Mouse (Mus musculus) right cerebral cortex, adult 2 months (tissue): Measurements from ENCODE around the gene Flcn.

Experiments
- DNase-seq, 2 experiments: peaks; one replicate each; pipeline ENCODE4 v3.0.0; 2021 to 2022; ENCODE audit warnings: low spot score in 2 of 2

Flcn gene

DNA sequence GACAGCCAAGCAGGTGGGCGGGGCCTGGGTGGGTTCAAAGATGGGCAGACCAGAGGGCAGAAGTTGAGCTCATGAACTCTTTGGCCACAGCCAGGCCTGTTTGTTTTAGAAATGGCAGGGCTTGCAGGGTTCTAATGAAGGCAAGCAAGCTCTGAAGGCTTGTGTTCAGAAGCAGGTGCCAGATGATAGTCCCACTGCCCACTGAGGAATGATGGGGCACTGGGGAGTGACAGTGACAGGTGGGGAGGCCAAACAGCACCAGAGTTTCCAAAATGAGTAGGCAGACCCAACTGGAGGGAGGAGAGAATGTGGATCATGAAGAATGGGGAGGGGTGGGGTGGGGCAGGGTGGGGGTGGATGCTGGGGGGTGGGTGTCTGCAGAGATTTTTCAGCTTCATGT lies 4.6 kb downstream of the Flcn start:
- no peak for DNase-seq

DNA sequence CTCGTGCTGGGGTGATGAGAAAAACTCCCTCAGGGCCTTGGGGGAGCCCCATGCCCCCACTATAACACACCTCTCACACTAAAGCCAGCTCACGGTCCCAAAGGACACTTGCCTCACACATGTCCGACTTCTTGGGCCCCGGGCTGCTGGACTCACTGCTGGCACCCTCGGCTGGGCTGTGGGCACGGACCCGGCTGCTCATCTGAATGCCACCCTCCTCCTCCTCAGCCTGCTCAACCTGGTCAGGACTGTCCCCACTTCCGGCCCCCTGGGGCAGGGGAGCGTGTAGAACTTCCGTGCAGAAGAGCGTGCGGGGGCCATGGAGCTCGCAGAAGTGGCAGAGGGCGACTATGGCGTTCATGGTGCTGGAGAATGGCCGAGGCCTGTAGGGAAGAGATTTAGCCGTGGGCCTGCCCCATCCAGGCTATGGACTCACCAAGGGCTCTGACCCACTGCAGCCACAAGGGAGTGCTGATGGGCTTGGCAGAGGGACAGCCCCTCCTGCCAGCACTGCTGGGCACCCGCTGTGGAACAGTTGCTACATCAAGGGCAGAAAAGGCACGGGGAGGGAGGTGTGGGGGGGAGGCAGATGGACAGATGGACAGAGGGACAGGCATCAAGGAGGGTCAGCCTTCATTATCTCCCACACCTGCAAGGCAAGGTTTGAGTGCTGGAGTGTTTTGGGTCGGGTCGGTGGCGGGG lies 5.3 kb downstream of the Flcn start:
- no peak for DNase-seq

DNA sequence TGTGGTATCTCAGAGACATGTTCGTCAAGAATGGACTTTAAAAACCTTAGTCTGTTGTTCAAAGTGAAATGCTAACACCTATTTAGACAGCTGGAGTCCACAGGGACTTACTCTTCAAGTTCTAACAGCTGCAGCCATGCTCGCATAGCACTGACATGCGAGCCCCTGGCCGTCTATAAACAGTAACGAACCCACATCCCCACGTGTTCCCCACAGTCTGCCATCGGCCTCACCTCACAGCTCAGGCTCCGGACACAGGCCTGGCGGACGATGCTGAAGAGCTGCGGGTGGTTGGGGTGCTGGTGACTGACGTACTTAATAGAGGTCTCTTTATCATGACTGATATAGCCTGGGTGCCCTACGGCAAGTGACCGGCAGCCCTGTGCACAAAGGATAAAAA lies 6.3 kb downstream of the Flcn start:
- no peak for DNase-seq

DNA sequence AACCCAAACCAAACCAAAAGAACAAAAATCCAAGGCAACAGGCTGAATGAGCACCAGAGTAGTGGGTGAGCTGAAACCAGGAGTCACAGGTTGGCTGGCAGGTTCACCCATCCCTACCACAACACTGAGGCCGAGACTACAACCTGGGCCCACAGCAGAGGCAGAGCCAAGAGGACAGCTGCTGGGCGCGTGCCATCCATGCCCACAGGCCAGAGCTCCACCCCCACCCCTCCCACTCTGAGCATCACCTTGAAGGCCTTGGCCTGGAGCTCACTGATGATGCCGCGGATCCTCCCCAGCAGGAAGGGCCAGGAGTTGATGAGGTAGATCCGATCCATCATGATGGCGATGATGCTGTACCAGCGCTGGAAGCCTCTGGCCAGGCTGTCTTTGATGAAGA lies 7.9 kb downstream of the Flcn start:
- no peak for DNase-seq

DNA sequence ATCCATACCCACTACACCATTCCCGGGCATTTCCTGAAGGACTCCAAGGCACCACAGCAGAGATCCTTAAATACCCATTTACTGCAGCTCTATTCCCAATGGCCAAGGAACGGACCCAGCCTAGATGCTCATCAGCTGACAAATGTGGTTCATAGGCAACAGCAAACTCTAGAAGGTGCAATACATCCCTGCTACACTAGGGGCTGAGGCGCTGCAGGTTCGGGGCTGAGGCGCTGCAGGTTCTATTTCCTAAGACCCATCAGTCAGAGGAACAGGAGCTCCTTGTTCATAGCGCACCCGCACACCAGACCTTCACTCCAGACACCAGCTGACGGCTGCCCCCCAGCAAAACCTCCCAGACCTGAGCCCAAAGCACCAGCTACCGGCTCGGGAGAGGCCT lies 9.4 kb downstream of the Flcn start:
- DNase-seq, result no peak

DNA sequence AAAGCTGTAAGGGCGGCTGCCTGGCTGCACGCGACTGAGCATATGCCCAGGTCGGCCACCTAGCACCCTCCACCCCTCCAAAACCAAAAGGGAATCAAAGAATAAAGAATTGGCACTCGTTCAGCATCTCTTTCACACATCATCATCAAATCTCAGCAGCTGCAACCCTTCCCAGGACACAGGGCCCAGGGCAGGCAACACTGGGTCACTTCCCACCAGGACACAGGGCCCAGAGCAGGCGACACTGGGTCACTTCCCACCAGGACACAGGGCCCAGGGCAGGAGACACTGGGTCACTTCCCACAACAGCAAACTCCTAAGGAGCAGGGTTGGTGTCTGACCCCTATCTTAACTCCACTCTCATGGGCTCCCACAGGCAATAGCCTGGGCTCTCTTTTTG lies 16.4 kb downstream of the Flcn start:
- DNase-seq, result no peak

DNA sequence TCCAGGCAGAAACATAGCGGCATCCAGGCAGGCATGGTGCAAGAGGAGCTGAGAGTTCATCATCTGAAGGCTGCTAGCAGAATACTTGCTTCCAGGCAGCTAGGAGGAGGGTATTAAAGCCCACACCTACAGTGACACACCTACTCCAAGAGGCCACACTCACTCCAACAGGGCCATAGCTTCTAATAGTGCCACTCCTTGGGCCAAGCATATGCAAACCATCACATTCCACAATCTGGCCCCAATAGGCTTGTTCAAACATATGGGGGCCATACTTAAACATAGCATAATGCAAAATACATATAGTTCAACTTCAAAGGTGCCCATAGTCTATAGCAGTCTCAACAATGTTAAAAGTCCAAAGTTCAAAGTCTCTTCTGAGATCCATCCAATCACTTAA lies 20.5 kb downstream of the Flcn start:
- DNase-seq, result no peak

DNA sequence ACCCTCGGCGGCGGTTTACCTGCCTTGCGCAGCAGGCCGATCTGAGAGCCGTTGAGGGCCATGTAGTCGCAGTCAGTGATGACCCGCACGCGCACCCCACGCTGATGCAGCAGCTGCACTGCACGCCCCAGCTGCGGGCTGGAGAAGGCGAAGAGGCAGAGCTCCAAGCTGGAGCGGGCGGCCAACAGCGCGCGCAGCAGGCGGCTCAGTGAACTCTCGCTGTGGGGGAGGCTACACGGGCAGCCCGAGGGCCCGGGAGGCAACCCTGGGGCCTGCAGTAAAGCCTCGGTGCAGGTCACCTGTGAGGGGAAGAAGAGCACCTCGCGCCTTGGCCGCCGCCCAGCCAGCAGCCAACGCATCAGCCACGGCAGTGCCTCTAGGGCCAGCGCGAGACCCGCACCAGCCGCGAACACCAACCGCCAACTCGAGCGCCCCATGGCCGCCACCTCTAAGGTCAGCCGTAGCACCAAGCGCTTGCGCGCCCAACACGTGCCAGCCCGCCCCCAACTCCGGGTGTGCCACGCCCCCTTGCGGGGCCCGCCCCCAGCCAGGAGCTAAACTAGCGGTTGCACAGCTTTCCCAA lies 22.5 kb downstream of the Flcn start, which contains the start of gene Pld6:
TSS of gene Pld6 (minus strand) at position 447 of the 583 bp plus-strand sequence.
- DNase-seq, result peak; percentile 26 to 39

DNA sequence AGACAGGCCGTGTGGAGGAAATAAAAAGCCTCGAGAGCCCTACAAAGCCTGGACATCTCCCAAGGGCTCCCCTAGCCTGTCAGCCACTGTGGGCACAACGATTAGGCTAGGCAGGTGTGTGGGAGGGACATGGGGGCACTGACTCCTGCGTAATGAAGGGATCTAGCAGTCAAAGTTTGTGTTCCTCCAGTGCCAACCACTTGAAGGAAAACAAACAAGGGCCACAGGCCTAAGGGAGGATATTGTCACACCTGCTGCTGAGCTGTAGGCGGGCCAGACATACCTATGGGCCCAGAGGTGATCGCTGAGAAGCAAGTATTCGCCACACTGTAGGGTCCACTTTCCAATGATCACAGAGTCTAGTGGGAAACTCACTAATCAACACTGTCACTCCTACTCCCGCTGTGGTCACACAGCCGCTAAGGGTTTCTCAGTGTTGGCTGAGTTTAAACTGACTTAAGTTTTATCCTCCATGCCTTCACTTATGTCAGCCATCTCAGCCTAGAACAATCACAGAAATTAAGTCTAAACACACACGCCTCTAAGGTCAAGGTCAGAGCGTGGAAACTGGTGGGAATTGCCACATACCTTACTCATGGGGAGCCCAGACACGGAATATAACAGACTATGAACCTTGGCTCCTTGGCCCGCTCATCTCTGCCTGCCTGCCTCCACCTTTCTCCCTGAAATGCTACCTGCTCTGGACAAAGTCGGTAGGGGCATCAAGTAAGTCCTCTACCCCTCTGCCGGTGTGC lies 23.2 kb downstream of the Flcn start:
- no peak for DNase-seq

DNA sequence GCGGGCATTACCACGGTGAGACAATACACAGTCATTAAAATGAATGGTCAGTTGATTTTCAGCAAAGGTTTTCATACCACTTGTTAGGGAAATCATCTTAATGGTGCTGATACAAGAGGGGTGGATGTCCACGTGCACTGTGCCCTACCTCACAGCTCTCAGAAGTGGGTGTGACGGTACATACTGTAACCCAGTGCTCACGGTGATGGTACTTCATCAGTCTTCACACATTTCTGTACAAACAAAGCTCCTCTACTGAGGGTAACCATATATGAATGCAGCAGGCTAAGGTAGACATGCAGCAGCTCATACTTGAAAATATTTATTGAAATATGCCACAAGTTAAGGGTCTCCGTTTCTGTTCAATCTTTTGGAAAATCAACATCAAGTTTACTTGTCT lies 26.2 kb downstream of the Flcn start:
- DNase-seq, result no peak

DNA sequence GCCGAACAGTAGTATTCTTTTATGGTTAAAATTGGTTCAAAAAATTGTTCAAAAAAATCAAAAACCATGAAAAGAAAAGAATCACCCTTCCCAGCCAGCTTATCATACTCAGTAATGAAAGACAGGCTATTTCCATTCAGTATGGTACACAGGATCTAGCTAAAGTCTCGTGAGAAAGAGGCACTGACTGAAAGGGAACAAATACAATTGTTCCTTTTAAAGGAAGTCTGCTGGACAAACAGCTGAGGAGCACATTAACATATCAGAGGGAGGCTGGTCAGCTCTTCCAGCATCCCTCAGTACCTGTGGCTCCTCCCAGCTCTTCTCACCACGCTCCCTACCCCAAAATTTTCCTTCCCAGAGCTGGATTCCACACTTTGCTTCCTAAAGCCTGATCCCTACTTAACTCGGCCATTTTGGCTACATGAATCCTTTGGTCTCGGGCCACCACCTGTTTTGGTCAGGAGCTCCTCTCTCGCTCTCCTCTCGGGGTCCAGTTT lies 27.7 kb downstream of the Flcn start:
- DNase-seq, result no peak

DNA sequence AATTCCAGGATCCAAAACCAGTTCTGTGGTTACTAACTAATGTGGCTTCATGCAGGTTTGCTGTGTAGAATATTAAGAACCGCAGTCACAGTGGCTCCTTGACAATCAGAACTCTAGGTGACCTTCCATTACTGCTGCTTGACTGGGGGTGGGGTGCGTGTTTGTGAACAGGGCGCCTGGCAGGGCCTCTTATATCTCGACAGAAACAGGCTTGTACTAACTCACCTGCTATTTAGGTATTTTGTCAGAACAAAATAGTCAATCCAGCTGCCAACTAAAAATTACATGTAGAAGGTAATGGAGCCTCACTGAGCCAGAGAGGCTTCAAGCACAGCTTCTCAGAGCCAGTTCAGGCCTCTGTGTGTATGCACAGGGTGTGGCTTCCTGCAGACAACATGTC lies 29.6 kb downstream of the Flcn start:
- no peak for DNase-seq

DNA sequence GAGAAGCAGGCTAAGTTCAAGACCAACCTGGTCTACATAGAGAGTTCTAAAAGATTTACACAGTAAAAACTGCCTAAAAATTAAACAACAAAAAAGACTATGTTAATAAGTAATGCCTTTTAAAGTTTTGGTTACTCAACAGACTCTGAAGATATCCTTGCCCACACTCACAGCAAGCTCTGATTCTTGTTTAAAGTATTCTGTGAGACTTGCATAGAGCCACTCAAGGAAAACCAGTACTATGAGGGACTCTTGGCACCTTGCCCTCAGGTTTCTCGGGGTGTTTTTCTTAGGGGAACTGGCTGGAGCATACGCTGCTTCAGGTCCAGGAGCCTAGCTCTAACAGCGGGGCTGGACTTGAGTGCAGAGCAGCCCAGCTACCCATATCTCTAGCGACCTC lies 30.4 kb downstream of the Flcn start:
- no peak for DNase-seq

DNA sequence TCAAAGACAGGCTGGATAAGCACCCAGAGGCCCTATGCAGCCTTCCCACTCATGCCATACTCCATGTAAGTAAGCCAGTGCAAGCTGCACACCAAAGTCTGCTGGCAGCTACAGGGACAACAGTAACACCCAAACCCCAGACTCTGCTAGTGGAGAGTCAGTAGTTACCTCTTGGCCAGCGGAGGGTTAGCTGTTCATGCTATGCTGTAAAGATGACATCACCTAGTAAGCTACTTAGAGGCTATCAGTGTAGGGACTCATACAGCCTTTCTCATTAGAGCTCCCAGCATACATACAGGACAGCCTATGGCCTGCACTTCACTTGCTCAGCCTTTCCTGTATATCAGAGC lies 31.0 kb downstream of the Flcn start:
- DNase-seq, result no peak

DNA sequence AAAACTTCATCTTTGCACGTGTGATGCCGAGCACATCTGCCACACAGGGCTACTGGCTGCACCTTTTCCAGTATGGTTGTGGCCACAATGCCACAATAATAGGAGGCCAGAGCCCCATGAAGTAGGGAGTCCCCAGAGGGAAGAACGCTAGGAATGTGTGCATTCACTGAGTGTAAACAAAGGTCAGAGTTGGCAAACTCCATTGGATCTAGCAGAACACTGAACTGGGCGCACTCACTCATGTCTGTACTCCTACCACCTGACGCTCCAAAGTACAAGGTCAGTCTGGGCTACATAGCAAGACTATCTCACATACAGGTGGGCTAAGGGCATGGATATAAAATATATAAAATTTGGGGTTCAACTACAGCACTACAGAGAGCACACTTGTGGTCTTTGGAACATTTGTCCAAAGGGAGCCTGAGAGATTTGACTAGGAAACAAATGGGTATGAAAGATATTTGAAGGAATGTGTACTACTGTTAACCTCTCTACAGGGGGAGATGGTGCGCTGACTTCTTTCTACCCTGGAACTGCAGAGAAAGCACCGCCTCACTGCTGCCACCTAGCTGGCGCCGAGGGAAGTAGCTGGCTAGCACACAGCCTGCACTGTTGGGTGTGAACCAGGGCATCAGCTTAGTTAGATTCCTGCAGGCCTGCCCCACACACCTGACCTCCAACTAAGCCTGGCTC lies 31.5 kb downstream of the Flcn start:
- peak; percentile 64 to 65 for DNase-seq

DNA sequence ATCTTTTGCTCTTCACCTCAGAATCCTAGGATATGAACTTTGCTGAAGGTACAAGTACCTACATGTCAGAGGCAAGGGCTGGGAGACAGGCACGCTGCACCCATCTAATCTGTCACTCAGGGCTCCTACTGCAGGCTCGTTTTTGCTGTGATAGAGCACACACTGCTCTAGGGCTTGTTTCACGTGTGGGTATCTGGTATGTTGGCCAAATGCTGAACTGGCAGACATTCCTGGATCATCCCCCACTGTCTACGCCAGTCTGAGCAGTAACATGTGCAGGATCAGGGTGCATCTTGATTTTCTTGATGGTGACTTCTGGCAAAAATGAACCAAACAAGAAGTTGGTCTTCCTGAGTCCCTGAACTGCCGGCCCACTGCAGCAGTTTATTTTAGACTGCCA lies 32.6 kb downstream of the Flcn start:
- no peak for DNase-seq

DNA sequence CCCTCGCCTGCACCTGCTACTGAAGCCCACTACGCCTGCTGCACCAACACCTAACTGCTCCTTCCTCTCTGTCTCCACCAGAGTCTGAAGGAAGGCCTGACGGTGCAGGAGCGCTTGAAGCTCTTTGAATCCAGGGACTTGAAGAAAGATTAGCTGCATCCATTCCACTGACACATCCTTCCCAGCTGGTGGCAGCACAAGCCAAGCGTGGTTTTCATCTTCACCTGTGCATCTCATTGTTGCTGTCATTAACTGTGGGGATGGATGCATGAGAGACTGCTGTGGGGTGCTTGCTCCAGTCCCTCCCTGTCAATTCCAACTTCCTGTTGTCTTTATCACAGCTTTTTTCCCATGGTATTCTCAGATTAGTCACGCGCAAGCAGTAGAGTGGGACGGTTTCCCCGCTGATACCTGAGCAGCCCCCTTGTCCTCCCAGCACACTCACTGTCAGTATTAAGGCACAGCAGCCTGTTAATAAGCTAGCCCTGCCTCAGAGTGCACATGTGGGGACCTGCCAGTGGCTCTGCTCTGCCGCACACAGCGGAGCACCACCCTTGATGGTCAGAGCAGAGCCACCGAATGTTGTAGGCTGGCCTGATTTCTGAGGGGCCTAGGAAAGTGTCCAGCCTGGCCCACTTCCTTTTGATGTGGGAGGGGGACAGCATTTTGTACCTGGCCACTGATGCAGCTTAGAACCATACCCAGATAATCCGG lies 34.2 kb downstream of the Flcn start:
- no peak for DNase-seq

DNA sequence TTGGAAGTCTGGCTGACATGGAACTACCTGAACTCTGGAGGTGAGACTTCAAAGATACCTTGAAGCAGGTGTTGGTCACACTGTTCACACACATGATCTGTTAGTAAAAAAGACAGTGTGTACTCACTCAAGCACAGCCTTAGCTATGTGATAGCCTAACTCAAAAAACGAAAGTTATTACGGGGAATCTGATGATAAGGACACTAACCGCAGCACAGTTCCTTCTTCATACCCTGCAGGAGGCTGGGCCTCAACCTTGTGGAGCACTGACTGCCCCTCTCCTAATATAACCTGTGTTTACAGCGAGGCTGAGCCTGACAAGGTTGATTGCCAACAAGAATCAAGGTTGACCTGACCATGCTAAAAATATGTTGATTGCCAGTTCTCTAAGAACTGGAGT lies 35.3 kb downstream of the Flcn start:
- DNase-seq, result no peak

DNA sequence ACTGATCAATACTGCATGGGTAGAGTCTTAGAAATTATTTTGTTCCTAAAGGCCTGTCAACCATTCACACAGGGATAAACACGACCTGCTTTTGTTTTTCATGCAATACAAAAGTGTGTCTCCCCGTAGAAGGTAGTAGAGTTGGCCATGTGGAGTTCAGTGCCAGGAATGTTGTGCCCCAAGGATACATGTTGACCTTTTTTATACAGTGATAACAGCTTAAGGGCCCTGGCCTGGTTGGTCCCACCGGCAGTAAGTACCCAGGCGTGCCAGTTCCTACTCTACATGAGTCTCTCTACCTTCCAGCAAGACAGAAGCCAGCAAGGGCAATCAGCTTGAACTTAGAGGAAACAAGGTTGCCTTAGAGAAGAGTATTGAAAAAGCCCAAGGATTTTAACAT lies 36.9 kb downstream of the Flcn start:
- no peak for DNase-seq

DNA sequence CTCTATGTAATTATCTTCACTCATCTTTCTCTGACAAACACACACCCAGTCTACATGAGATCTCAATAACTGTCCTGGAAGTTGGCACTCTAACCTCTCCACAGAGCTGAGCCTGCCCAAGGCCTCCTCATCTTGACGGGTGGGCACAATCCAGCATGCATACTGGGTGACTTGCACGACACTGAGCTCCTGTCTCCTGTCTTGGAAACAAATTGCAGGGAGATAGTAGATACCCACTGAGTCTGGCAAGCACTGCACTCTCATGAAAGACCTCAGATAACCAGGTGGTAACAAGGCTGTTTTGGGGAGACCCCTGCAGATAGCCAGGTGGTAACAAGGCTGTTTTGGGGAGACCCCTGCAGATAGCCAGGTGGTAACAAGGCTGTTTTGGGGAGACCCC lies 37.5 kb downstream of the Flcn start:
- DNase-seq, result no peak

DNA sequence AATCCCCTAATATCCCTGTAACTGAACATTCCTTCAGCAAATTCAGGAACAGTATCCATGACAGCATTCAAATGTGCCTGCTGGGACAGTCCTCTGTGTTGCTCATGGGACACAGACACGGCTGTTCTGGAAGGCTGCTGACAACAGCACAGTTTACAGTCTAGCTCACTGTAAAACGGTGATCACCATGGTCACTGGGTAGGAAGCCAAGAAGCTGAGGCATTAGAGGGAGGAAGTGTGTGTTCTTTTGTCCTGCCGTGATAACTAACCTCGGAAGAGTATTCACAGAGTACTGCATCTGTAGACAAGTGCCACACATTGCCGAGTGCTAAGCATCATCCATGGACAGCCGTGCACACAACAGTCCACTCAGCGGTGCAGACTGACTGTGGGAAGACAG lies 39.1 kb downstream of the Flcn start:
- no peak for DNase-seq

DNA sequence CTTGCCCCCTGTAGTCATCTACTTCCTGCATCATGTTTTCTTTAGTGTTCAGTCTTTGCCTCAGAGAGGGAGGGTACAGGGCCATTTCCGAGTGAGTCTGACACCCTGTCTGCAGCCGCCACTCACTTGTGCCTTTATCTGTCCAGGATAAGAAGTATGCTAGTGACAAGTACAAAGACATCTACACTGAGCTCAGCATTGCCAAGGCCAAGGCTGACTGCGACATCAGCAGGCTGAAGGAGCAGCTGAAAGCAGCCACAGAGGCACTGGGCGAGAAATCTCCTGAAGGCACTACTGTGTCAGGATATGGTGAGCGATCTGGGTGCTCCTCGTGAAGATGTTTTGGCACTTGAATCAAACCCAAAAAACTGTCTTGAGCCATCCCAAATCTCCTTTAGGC lies 40.1 kb downstream of the Flcn start:
- DNase-seq, result no peak
